Mouse (Mus musculus): ENCODE results near the gene Pitpnm2.

The Pitpnm2 gene

DNA sequence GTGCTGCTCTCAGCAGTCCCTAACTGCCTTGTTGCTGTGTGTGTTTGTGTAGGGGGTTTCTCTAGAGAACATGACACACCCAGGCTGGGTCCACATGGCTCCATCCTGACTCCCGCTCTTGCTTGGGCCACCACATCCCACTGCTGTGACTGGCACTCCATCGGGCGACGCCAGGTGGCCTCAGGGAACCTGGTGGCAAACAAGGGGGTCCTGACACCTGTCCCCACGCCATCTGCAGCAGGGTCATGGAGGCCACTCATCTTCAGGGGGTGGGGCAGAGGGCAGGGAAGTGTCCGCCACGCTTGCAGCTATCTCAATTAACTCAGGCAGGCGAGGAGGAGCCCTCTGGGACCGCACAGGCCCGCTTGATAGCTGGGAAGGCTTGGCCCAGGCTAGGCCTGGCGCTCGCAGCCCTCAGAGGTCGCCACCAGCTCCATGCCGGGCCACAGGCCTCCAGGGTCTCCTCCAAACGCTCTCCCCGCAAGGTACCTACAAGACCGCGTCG is 154.4 kb downstream of the Pitpnm2 start:
- no peak for DNase-seq (ENCODE audit: inconsistent ontology term)

DNA sequence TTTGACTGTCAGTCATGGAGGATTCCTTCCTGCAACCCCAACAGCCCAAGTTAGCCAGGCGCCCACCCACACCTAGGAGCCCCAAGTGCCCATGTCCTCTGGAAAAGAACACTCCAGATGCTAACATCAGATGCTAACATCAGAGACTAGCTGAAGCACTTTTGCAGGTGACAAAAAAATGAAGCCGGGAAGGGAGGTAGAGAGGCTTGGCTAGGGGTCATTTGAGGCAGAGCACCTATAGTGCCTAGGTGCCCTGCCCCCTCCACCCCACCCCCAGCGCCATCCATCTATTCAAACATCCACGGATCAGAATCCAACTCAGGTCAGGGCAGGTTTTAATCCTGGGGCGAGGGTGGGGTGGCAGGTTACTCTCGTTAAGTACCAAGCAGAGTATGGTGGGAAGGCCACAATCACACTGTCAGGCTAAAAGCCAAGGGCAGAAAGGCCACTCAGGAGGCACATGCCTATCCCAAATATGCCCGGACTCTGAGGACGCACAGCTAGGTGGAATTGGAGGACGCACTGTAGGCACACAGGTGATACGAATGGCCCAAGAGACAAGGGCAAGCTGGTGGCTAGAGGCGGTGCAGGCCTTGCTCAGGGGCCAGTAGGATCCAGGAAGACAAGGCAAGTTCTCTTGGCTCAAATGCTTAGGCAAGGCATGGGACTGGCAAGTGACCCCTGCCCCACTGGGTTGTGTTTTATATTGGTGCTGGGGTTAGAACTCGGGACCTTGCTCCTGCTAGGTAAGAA is 155.5 kb downstream of the Pitpnm2 start:
- DNase-seq (ENCODE audit: inconsistent ontology term) = no peak

DNA sequence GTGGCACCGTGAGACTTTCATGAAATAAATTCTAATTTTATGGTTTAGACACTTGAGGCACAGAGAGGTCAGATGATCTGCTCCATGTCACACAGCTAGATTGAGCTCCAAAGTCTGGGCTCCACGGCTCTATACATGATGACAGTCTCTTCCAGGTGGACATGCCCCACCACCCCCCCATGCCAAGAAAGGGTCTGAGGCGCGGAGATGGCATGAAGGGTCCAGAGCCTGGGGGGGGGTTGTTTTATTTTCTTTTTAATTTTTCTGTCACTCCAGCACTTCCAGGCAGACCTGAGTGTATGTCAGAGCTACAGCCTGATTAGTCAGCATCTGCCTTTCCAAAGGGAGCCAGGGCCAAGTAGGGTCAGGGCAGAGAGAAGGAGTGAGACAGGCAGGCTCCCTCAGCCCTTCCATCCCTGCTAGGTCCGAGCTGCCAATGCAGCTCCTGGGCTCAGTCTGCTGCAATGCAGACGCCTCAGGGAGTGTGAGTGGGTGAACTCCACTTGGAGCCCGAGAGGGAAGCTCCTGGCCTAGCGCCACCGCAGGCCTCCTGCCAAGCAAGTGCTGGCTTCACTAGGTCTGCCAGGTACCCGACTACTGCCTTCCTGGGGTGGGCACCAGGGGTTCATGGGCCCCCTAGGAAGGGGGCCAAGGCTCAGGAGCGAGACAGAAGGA is 156.3 kb downstream of the Pitpnm2 start:
- DNase-seq (ENCODE audit: inconsistent ontology term) = peak; percentile 63

DNA sequence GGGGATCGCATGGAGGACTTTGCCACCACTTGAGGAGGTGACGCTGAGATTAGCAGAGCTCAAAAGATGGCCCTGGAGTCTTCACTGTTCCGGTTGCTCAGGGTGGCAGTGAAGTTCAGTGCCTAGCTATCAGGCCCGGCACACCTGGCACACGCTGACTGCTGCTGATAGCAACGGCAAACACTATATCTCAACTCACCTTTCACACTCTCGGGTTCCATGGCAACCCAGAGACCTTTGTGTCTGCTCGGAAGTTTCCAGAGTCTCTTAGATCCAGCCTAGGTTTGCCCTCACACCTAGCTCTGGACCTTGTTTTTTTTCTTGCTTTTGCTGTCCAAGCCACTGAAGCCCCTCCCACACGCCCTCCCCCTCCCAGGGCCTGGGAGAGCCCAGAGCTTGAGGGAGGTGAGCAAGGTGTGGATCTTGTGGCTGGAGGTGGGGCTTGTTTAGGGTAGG is 157.6 kb downstream of the Pitpnm2 start:
- DNase-seq (ENCODE audit: inconsistent ontology term) = no peak

DNA sequence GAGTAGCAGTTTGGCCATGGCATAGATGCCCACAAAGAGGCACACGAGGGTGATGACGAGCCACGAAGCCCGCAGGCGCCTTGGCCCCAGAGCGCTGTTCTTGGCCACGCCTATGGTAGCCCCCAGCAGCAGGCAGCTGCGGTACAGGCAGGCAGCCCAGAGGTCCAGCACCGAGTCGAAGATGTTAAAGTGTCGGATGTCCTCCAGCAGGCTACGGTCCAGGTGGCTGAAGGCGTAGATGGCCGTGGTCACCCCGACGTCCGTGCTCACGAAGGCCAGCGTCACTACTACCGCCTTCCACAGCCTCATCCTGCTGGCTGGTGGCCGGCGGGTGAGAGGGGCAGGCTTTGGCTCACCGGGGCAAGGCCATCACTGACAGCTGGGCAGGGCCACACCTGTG is 159.7 kb downstream of the Pitpnm2 start:
- DNase-seq (ENCODE audit: inconsistent ontology term) = no peak

DNA sequence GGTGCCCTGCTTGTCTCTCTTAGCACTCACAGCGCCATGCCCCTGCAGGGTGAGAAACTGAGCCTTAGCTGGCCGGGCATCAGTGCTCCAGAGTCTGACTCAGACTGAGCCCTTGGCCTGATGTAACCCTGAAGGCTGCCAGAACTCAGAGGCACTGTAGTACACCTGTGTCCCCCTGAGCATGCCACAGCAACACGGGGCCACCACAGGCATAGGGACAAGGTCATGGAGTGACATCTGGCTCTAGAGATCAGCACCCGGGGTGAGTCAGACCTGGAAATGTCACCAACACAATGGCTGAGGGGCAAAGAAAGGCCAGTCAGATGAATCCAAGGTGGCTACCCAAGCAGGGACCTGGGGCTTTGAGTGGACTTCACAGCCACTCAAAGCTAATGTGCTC is 162.7 kb downstream of the Pitpnm2 start:
- DNase-seq (ENCODE audit: inconsistent ontology term) = no peak

DNA sequence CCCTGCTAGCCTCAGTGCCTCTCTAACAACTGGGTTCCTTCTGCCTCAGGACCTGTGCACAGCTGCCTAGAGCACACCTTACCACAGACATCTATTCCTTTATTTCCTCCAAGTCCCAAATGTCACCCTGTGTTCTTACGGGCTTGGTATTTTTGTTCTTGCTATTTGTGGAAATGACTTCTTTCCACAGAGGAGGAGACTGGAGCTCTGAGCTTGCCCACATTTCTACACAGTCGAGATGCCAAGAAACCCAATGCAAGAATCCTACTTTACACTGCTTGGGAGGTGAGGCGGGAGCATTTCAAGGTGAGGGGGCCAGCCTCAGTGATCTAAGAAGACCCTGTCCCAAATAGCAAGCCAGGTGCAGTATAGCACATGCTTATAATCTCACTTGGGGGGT is 164.0 kb downstream of the Pitpnm2 start:
- DNase-seq (ENCODE audit: inconsistent ontology term) = no peak

DNA sequence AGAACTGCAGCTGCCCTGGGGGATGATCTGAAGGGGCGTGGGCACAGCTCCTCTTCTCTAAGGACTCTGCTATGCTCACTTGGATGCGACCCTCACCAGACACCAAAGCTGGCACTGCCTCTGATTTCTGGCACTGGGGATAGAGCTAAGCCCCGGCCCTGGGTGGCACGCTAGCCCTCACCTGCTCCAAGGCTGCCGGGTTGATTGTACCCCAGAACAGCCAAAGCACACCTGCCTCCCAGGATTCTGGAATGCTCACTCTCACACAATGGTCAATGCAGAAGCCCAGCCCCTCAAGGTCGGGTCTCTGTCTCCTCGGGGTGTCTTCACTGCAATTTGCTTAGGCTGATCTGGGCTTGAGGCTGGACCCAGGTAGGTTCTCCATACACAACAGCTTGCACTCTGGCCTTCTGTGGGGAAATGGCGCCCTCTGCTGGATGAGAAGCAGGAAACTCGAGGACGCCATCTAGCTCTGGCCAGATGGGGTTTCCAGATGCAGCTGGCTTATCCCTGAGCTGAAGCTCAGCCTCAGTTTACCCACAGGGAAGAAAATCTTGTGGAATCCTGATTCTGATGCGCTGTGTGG is 164.9 kb downstream of the Pitpnm2 start:
- DNase-seq (ENCODE audit: inconsistent ontology term) = peak; percentile 69

DNA sequence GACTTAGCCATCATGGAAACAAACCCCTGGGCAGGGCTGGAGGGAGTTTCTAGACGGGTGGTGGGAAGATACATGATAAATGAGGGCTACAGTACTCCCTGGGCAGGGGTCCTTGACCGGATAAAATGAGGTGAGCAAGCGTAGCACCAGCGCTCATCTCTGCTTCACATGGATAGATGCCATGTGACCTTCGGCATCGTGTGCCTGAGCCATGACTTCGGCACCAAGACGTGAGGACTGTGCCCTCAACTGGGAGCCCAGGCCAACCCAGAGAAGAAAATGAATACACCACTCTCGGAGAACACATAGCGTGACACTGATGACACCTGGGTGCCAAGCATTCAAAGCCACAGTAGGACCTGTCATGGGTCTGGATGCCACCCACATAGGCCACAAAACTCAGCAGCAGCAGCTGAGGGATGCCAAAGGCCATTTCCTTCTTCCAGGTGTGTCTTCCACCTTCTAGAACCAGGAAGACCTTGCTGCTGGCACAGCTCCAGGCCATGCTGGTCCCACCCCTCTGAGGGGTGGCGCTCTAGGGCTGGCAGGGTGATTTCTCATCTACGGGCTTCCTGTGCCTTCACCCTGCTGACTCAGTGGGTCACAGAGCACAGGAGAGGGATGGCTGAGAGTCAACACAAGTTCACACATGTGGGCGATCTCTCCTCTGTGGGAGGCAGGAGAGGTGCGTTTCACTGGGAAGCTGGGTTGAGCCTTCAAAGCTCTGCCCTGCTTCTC is 165.5 kb downstream of the Pitpnm2 start:
- no peak for DNase-seq (ENCODE audit: inconsistent ontology term)

DNA sequence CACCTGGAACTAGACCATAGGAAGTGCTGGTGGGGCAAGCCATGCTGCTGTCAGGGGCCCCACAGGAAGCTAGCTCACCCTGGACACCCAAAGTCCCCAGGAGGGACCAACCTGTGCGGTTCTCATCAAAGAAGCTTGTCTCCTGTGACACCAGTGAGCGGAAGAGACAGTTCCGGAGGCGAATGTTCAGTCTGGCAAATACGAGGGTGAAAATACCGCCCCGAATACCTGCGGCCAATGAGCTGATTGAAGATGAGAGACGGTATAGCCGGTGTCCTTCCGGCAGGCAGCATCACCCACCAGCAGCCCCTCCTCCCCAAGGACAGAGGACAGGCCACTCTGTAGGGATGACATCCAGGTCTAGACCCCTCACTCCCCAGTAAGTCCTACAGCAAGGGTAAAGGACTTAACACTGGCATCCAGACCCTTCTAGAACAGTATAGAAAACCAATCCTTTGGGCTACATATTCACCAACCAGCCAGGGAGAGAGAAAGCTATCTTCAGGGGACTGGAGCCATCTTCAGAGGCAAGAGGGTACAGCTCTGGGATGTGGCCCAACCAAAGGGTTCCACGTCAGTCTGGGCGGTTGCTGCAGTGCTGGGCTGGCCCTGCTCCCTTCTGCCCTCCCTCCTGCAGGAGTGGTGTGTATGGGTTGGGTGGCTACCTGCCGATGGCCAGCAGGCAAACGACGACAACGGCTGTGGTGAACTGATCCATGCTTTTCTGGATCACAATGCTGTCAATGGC is 166.4 kb downstream of the Pitpnm2 start:
- DNase-seq (ENCODE audit: inconsistent ontology term) = no peak

DNA sequence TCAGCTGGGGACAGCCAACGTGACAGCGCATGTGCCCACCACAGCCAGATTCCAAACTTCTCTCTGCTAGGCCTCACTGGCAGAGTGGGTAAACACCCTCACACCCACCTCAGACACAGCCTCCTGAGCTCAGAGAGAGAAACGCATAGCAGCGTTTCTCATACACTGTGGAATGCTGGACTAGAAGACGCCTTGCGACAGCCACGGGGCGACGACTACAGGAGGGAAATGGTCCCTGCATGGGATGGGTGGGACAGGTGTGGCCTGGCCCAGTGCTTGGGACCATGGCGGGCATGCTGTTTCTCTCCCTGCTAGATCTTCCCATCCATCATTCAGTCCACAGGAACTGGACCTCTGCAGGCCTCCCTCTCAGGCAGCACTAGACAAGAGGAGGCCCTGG is 167.1 kb downstream of the Pitpnm2 start:
- DNase-seq (ENCODE audit: inconsistent ontology term) = no peak

DNA sequence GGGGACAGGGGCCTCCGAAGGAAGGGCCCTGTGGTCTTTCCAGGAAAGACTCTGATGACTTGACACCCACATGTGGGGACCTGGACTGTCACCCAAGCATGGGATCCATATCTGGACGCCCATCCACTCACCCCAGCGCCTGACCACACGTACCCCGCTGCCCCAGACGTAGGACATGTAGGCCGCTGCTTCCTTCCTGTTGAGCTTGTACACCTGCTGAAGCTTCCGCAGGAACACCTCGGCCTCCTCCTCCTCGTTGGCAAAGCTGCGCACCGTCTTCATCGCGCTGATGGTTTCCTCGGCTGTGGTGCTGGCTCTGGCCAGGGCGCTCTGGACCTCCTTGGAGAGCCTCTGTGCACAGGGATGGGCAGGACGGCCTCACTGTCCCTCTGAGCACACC is 169.7 kb downstream of the Pitpnm2 start:
- no peak for DNase-seq (ENCODE audit: inconsistent ontology term)

DNA sequence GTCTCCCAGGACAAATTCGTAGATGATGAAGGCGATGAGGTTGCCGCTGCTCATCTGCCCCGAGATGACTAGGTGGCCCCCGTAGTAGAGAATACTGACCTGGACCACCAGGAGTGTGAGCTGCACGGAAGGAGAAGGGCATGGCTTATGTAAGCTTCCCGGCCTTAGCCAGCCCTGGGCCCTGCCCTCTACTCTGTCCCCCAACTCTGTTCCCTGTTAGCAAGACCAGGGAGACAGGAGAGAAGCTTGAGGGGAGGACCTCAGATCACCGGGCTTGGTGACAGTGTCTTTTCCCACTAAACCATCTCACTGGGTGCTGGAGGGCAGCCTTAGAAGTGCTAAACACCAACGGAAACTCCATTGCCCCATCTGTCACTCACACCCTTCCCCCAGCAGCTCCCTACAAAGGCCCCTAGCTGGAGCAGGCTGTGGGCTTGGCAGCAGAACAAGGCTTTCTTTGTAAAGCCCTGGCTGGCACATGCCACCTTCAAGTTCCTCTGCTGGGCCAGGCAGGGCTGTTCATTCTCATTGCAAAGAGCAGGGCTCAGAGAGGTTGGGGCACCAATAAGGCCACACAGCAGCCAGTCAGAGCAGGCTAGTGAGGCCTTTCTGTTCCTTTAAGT is 170.7 kb downstream of the Pitpnm2 start:
- peak; percentile 88 for DNase-seq (ENCODE audit: inconsistent ontology term)

DNA sequence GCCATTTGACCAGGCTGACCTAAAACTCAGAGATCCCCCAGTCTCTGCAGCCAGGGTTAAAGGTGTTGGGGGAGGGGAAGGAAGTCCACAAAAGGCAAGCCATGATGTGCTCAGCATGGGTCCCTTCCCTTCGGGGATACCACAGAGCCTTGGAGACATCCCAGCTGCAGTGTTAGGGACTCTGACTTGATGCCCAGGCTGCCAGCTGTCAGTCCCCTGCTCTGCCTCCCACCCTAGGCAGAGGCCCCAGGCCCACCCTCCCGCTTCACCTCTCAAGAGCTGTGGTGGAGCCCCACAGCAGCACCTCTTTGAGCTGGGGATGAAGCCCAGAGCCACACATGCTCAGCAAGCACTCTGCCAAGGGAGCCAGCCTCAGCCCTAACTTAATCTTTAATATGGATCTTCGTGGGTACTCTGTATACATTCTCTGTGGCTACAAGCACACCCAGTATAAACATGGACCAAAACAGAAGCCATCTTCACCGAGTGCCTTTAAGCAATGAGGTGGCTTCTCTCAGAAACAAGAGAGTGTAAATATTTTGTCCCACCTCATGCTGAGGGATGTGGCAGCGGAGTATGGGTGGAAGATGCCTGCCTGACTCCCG is 171.6 kb downstream of the Pitpnm2 start:
- no peak for DNase-seq (ENCODE audit: inconsistent ontology term)

DNA sequence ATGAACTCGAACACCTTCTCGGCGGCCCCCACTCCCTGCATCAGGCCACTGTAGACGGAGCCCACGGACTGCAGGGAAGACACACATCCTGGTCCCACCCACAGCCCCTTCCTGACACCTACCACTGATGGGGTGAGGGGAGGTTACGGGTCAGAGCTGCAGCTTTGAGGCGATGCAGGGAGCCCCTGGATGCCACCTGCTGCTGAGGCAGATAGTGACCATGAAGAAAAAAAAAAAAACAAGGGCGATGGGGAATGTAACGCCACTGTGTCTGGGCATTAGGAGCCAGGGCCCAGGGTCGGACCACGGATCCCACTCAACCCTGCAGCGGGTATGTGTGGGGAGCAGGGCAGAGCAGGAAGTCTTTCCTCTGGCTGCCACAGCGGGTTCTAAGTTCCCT is 172.3 kb downstream of the Pitpnm2 start:
- DNase-seq (ENCODE audit: inconsistent ontology term) = no peak

DNA sequence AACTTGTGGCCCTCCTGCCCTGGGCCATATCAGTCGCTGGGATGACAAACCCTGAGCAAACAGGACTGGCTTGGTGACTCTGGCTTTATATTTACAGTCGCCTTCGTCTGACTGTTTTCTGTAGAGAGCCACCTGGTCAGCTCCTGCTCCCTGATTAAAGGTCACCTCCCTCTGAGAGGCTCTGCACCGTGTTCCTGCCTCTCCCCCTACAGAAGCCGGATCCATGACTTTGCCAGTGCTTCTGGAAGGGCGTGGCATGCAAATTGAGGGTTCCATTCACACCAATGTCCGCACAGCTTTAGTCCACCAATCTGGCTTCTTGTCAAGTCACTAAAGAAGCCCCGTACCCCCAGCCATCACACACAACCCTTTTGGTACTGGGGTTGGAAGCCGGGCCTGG is 173.0 kb downstream of the Pitpnm2 start:
- no peak for DNase-seq (ENCODE audit: inconsistent ontology term)

DNA sequence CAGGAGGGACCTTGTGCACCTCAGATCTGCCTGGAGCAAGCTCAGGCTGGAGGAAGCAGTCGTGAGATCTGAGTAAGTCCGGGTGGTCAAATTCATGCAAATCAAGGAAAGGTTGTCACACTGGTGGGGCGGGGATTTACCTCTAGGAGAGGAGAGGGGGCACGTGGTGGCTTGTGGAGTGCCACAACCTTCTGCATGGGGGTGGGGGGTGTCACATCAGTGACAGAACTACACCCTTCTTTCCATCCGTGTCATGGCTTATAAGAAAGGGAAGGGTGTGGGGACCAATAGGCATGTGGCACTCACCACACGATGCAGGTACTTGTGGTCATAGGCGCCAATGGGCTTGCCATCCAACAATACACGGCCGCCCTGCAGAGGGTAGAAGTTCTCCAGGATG is 173.8 kb downstream of the Pitpnm2 start:
- no peak for DNase-seq (ENCODE audit: inconsistent ontology term)

DNA sequence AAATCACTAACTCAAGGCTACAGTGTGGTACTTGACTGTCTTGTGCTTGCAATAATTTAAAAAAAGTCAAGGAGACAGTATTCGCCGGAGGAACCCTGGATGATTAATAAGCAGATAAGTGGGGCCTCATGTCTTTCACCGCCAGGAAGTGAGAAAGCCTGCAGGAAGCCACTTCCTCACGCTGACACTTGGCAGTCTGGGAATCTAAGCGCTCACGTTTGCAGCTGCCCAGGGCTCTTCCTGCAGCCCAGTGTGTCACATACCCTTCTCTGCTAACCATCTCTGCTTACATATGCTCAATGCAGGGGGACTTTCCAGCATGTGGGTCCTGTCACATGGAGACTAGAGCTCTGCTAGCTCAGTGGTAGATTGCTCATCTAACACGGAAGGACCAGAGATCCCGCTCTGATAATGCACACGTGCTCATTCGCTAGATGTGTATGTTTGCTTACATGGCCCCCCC is 174.7 kb downstream of the Pitpnm2 start:
- DNase-seq (ENCODE audit: inconsistent ontology term) = no peak

DNA sequence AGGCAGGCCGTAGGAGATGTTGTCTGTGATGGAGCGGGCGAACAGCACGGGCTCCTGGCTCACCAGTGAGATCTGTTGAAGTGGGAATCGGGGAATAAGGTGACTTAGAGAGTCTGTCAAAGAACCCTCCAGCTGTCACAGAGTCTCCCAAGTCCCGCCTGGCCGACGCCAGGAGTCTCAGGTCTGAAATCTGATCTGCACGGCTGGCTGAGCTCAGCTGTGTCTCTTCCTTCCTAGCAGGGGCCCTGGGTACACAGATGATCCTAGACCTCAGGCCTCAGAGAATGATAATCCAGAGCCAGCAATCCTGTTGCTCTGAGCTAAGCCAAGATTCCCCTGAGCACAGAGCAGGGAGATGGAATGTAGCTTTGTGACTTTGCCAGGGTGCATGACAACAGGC is 175.9 kb downstream of the Pitpnm2 start:
- DNase-seq (ENCODE audit: inconsistent ontology term) = no peak

DNA sequence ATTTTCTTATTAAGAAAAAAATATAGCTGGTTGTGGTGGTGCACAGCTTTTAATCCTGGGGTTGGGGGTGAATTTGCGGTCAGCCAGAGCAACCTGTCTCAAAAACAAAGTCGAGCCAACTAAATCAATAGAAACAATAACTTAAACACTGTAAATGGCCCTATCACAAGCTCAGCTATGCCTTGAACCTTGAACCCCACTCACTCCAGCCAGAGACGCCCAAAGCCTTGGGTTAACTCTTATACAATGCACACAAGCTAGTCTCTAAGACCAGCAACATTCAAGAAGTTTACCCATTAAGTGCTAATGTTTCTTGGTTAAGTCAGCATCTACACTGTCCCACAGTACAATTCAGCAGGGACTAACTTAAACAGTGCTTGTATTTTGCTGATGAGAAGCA is 179.9 kb downstream of the Pitpnm2 start:
- no peak for DNase-seq (ENCODE audit: inconsistent ontology term)

All from Muller cell, postnatal 12 days (primary cell).